Mouse (Mus musculus) heart, postnatal 10 days (tissue): Measurements from ENCODE around the gene N4bp2l2. TPM values are rescaled to one million over a fixed set of nuclear protein-coding genes. Genes with fewer than 3 reads are reported as not detected.
"Not testable (repeated sequence)": the region's sequence is repeated elsewhere in the genome, so short reads cannot be mapped to it uniquely, and the experiment has no call there.

Experiments used
- DNase-seq, 2 experiments: peaks; one replicate each; pipeline ENCODE4 v3.0.0; 2021
- intact Hi-C: fragments of 180-260 bp; cut with DNase I; formaldehyde crosslinking; loops from one replicate; pipeline ENCODE4 v1.15.1; 2025
- total RNA-seq, 2 experiments: library from RNA; stranded (reverse); gene quantifications; 2 replicates each; pipeline ENCODE4 v1.2.3; 2021

Gene N4bp2l2
- total RNA-seq = 10 to 100 TPM; 51.4 to 58.3 TPM

DNA sequence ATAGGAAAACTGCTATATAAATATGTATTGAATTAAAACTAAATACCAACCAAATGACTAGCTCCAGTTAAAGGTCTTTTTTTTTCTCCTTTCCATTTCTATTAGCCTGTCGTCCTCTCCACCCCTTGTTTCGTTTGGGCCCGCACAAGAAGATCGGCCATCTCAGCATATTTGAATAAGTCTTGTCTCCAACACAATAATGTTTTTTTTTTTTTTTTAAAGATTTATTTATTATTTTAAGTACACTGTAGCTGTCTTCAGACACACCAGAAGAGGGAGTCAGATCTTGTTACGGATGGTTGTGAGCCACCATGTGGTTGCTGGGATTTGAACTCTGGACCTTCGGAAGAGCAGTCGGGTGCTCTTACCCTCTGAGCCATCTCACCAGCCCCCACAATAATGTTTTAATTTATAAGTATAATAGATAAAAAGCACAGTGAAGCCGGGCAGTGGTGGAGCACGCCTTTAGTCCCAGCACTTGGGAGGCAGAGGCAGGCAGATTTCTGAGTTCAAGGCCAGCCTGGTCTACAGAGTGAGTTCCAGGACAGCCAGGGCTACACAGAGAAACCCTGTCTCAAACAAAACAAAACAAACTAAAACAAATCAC is at the start of gene N4bp2l2:
Gene N4bp2l2, minus strand, starts transcription at position 51 of the 607 bp plus-strand sequence.
- intact Hi-C loops = loop anchor here (10.0 kb wide), 2 partner anchors 111 to 501 kb away; no protein-coding TSS in a partner anchor
- DNase-seq = not testable (repeated sequence)

DNA sequence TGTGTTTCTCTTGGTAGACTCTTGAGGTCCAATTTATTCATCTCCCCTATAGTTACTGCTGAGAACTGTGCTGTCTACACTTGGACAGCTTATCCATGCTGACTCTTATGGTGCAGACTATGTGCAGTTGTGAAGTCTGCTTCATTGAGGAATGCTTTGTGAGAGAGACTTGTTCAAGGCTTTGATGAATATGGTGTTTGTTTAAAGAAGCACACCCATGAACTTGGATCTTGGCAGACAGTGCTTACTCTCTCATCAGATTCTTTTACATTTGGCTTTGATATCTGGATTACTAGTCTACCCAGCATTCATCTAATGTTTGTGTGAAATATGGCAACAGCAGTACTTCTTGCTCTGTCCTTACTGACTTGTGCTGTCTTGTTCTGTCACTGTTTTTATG is 47.4 kb upstream of the N4bp2l2 start:
- intact Hi-C loops = no loop called here
- DNase-seq = no peak

DNA sequence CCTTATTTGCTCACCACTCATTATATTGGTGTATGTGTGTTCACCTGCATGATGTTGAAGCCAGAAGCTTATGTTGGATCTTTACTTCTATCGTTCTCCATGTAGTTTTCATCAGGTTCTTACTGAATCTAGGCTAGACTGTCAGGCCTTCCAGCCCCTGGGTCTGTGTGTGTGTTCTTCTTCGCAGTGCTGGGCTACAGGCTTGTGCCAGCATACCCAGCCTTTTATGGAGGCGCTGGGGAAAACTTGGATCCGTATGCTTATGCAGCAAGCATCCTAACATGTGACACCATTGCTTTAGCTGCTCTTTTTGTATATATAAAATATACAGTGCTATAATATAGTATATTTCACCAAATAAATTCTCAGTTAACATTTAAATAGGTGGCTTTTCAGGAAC is 45.5 kb upstream of the N4bp2l2 start:
- intact Hi-C loops = no loop called here
- peak; percentile 22 to 28 for DNase-seq

DNA sequence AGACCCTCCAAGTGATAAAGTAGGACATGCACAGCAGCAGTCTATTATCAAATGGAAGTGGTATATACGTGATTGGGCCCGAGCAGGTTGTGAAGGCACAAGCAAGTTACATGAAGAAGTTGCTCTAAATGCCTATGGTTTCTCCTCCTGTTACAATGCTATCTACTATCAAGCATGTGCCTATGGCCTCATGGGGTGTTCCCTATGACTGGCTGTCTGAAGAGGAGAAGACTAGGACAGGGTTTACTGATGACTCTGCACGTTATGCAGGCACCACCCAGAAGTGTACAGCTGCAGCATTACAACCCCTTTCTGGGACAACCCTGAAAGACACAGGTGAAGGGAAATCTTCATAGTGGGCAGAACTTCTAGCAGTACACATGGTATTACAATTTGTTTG is 41.2 kb upstream of the N4bp2l2 start:
- intact Hi-C loops, DNase-seq: not testable (repeated sequence)

DNA sequence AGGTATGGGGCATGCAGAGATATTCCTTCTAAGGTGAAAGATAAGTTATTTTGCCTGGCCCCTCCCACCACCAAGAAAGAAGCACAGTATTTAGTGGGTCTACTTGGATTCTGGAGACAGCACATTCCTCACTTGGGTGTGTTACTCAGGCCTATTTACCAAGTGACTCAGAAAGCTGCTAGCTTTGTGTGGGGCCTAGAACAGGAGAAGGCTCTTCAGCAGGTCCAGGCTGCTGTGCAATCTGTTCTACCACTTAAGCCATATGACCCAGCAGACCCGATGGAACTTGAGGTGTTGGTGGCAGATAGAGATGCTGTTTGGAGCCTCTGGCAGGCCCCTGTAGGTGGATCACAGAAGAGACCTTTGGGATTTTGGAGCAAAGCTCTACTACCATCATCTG is 40.7 kb upstream of the N4bp2l2 start:
- DNase-seq, intact Hi-C loops: not testable (repeated sequence)

DNA sequence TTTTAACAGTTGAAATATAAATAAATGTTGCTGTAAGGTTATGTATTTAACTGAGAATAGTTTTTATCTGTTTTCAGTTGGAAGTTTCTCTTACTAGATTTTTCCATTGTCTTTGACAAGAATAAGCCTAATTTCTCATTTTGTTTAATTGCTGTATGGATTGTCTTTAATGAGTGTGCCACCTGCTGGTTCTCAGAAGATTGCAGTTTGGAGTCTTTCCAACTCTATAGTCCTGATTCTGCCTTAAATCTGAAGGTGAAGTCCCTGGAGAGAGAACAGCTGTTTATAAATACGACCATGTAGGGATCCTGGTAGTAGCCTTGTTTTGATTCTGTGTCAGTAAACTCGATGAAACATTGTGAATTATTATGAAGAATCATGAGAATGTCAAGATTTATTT is 36.7 kb upstream of the N4bp2l2 start:
- intact Hi-C loops = loop anchor here (1.0 kb wide), 1 partner anchor 29 kb away; the partner anchor contains the start of gene Pds5b
- DNase-seq = peak; percentile 50 to 61

DNA sequence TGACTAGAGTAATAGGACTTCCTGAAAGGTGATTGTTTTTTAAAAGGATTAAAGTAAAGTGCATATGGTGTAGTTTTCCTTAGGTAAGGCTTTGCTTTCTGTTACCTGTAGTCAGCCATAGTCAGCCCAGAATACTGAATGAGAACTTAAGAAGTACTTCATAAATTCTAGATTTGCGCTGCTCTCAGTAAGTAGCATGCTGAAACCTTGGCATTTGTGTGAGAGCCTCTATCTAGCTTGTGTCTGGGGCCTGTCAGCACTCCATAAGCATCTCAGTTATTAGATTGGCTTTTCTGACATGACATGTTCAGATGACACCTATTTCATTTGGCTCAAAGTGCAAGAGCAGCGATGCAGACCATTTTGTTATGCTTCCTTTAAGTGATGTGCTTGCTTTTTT is 27.3 kb upstream of the N4bp2l2 start:
- no peak for DNase-seq
- intact Hi-C loops = no loop called here

DNA sequence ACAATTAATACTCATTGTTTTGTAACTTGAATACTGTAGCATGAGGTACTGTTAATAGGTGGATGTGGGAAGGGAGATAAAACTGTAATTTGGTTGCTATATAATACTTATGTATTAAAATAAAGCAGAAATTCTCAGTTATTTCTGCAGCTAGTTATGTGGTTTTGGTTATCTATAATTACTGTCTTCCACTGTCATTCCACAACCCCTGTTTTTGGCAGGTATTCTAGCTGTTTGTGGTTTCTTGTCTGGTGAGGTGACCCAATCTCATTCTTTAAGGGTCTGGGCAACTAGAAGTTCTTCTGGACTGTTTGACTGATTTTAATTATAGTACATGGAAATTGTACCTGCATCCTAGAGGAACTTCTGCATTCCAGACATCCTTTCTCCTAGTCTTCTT is 24.7 kb upstream of the N4bp2l2 start:
- intact Hi-C loops = no loop called here
- no peak for DNase-seq

DNA sequence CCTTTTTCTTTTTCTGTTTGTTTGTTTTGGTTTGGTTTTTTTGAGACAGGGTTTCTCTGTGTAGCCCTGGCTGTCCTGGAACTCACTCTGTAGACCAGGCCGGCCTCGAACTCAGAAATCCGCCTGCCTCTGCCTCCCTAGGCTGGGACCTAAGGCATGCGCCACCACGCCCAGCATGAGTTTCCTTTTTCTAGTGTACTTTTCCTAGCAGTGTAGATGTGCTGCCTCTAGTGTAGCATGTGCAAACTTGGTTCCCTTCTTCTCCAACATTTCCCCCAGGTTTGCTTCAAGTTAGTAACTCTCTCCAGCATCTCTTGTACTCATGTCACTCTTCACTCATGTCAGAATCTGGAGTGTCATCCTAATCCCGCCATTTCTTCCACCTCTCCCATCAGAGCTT is 16.9 kb upstream of the N4bp2l2 start:
- intact Hi-C loops, DNase-seq: not testable (repeated sequence)

DNA sequence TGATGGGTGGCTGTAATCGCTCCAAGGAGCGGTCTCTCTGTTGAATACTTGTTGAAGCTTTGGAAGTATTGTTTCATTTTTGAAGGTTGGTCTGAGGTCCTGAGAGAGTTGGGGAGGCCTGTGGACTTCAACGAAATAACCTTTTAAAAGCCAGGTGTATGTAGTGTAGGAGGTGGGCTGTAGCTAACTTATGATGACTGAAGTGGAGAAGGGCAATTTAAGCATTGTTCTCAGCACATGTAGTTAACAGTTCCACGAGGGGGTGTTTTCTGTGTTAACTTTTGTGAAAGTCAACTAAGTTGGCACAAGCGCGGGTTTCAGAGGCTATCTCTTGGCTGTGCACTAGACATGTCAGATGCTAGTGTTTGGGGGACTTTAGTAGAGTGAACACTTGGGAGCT is 8.9 kb upstream of the N4bp2l2 start:
- DNase-seq = peak; percentile 23 to 38
- intact Hi-C loops = loop anchor here (5.0 to 10.0 kb wide), 3 partner anchors 42 to 692 kb away; no protein-coding TSS in a partner anchor

DNA sequence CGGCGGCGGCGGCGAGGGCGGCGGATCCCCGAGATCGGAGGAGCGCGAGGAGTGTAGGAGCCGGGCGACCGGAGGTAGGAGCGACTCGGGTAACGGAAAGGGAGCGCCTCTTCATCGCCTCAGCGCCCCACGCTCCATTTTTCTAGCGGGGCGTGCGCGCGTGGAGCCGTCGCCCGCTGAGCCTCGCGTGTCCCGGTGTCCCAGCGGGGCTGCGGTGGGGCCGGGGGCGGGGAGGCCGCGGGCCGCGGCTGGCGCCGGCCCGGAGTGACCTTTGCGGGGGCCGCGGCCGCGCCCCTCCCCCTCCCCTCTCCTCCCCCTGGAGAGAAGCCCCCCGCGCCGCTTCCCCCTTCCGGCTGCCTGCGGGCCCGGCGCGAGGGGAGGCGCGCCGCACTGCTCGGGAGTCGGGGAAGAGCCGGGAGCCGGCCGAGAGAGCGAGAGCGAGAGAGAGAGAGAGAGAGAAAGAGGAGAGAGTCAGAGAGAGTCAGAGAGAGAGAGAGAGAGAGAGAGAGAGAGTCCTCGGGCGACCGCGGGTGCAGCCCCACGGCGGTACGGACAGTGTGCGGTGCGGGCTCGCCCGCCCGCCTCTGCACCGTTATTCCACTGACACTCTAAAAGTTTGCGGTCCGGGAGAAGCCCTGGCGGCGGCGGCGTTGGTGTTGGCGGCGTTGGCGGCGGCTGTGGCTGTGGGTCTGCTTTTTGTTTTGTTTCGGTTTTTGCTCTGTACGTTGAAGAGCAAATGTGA is 8.1 kb upstream of the N4bp2l2 start:
- DNase-seq = peak in 1 of 2 experiments; percentile 48
- intact Hi-C loops = loop anchor here (1.0 to 10.0 kb wide), 4 partner anchors 28 to 693 kb away; no protein-coding TSS in a partner anchor

DNA sequence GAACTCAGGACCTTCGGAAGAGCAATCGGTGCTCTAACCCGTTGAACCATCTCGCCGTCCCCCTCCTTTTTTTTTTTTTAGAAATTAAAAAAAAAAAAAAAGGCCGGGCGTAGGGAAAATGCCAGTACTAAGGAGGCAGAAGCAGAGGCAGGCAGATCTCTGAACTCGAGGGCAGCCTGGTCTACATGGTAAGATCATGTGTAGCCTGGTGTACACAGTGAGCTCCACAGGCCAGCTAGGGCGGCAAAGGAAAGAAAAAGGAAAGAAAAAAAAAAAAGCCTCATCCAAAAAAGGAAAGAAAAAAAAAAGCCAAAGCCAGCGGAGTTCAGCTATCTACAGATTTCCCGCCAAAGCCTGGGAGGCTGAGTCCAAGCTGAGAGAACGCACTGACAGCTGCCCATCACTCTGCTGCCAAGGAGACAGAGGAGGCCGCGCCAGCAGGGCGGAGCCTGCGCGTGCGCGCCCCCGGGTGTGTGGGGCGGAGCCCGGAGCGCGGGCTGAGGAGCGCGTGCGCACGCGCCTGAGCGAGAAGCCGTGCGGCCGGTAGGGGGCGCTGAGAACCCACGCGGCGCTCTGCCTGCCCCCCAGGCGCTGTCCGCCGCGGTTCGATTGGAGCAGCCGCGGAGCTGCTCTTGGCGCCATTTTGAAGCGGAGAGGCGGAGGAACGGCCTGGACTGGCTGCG is 7.3 kb upstream of the N4bp2l2 start, which contains the start of gene Pds5b:
Gene Pds5b, plus strand, starts transcription at position 587 of the 683 bp plus-strand sequence.
- DNase-seq = peak; percentile 95
- intact Hi-C loops = loop anchor here (1.0 to 10.0 kb wide), 4 partner anchors 29 to 694 kb away; no protein-coding TSS in a partner anchor

DNA sequence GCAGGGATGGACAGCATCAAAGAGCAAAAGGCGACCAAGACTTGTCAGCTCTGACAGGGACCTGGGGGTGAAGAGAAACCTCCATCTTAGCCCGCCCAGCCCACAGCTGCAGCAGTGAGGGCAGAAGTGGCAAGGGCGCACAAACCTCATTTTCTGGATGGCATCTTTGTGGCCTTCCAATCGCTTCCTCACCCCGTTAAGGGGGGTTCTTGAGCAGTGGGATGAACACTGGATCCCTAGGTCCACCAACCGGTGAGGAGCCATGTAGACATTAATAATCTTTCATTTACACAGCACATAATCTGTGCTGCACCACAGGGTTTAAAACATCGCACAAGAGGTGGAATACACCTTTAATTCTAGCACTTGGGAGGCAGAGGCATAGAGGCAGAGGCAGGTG is 6.4 kb upstream of the N4bp2l2 start:
- no peak for DNase-seq
- intact Hi-C loops = loop anchor here (5.0 to 10.0 kb wide), 3 partner anchors 45 to 695 kb away; no protein-coding TSS in a partner anchor

DNA sequence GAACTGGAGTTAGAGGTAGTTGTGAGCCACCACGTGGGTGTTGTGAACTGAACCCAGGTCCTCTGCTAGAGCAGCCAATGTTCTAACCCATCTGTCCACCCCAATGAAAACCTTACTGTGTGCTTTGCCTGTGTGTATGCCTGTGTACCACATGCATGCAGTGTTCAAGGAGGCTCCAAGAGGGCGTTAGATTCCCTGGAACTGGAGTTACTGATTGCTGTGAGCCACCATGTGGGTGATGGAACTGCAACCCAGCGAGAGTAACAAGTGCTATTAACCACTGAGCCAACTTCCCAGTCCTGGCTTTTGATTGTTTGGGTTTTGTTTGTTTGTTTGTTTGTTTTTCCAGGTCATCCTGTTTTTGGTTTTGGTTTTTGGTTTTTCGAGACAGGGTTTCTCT is 2.7 kb upstream of the N4bp2l2 start:
- intact Hi-C loops = loop anchor here (10.0 kb wide), 2 partner anchors 114 to 504 kb away; no protein-coding TSS in a partner anchor
- no peak for DNase-seq

DNA sequence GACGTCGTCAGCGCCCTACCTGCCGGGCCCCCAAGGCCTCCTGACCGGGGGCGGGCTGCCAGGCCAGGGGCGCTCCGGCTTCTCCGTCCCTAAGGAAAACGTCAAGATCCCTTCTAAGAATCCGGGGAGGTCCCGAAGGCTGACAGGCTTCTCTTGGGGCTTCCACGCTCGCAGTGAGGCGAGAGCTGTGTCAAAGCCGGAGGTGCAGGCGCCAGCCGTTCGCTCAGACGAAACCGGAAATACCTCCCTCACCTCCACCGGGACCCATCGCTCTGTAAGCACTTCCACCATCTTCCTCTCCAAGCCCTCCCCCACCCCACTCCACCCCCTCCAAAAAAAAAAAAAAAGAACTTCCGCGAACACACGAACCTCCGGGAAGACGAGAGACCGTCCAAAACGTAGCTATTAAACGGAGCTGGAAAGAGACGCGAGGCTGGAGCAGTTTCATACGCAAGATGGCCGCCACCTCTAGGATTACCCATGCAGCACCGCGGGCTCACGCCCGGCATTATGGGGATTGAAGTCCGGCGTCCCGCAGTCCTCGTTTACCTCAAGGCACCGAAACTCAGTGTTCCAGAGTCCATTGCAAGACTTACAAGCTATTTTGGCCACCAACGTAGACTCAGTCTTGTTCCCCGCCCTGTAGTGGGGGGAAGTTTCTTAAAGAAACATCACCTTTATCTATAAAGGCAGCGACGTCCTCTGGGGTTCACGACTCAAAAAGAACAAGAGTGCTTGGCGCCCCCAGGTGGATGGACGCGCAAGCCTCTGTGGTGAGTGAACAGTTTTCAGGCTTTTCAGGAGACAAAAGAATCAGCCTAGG is 640 bp downstream of the N4bp2l2 start:
- intact Hi-C loops = loop anchor here (2.0 to 10.0 kb wide), 3 partner anchors 111 to 501 kb away; partner anchors contain the start of gene Brca2

DNA sequence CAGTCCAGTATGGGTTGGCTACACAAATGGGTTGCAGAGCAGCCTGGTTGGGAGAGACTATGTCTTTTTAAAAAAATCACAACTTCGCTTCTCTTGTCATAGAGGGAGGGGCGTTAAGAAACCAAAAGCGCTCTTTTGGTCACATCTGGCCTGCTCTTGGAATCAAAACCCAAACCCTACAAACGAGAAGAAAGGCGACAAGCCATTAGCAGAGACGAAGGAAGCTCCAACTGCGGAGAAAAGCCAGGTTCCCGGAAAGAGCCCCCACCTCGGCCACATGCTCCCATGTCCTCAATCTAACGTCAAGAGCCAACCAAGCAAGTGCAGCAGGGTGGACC is 1.2 kb downstream of the N4bp2l2 start:
- intact Hi-C loops = loop anchor here (2.0 to 10.0 kb wide), 4 partner anchors 72 to 500 kb away; partner anchors contain the start of gene Brca2
- DNase-seq = no peak

More for the DNA sequence above, 640 bp downstream of the N4bp2l2 start:
- peak; percentile 95 to 97 for DNase-seq

DNA sequence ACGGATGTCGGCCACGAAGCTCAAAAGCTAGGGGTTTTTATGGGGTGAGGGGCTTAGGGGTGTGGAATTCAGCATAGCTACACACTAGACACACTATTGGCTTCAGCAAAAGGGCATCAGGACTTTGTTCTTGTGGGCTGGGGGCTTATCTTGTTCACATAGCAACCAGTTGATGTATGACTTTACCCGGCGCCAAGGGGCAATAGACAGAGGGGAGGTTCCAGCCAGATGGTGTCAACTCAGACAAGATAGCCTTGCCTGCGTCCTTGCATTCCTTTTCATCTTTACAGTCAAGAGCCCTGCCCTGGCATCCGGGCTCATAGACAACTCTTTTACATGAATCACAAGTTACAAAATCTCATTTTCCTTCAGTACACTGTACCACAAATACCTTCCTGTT is 2.1 kb downstream of the N4bp2l2 start:
- intact Hi-C loops = loop anchor here (2.0 to 10.0 kb wide), 4 partner anchors 72 to 499 kb away; partner anchors contain the start of gene Brca2
- DNase-seq = peak in 1 of 2 experiments; percentile 13

DNA sequence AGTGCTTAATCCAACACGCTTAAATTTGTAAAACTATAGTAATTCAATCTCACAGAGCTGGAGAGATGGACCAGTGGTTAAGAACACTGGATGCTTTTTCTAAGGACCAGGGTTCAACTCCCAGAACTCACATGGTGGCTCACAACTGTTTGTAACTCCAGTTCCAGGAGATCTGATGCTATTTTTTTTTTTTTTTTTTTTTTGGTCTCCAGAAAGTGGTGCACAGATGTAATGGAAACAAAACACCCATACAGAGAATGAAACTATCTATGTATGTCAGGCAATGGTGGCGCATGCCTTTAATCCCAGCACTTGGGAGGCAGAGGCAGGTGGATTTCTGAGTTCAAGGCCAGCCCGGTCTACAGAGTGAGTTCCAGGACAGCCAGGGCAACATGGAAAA is 5.7 kb downstream of the N4bp2l2 start:
- intact Hi-C loops = loop anchor here (5.0 to 10.0 kb wide), 3 partner anchors 68 to 495 kb away; no protein-coding TSS in a partner anchor
- DNase-seq = not testable (repeated sequence)

DNA sequence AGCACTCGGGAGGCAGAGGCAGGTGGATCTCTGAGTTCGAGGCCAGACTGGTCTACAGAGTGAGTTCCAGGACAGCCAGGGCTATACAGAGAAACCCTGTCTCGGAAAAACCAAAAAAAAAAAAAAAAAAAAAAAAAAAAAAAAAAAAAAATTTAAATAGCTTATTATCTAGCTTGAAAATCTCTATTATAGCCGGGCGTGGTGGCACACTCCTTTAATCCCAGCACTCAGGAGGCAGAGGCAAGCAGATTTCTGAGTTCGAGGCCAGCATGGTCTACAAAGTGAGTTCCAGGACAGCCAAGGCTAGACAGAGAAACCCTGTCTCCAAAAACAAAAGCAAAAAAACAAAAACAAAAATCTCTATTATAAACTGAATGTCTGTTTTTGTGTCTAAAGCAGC is 6.6 kb downstream of the N4bp2l2 start:
- intact Hi-C loops, DNase-seq: not testable (repeated sequence)

DNA sequence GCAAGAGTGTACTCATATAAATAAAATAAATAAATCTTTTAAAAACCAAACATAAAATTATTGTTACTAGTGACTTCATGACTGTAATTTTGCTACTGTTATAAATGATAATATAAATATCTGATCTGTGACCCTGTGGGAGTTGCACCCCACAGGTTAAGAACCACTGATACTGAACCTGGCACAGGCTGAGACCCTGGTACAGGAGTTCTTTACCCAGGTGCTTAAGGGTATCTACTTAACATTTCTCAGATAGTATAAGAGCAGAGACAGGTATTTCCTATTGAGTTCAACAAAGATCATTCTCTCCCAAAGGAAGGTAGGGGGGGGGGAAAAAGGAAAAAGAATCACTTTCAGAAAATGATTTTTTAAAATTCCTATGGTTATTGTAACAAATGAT is 11.4 kb downstream of the N4bp2l2 start:
- DNase-seq = no peak
- intact Hi-C loops = no loop called here
